8 mouse cellular contexts compared by ENCODE assay signal in the genomic region with DNA sequence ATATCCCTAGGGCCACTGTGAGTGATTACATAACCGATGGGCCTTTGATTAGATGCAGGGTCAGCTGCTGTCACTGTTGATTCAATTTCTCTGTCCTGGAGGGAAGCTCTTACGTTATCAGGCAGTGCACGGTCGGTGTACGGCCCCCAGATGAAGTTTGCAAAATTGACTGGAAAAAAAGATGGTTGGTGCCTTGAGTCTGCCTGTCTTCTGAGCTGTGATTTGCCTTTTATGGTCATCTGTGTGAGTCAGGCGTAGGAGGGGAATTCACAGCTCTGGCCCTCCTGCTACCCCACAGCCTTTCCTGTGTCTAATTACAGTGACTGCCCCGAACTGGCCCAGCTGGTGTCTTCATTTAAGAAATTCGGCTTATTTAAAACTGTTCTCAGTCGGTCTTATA. TPM values are rescaled to one million over a fixed set of nuclear protein-coding genes. Genes with fewer than 3 reads are reported as not detected.
DNase-seq lines count a peak whose midpoint lies in the region; ATAC-seq and TF ChIP-seq lines count a peak whose summit lies in the region.

No protein-coding gene starts in this region.

- TF ChIP-seq POLR2A in lung, adult 2 months (IDR thresholded peaks at IDR 0.05; ENCODE audit: borderline replicate concordance, extremely low read depth, low read depth, low read length), result no peak
- no peak for TF ChIP-seq POLR2A in brain, embryonic 14.5 days (IDR thresholded peaks at IDR 0.05; ENCODE audit: borderline replicate concordance, extremely low read depth, insufficient read depth, insufficient read length, poor library complexity, severe bottlenecking)

- peaks cover 58% of the 10 kb centered on the region for H3K36me3 ChIP-seq in lung, embryonic 14.5 days (ENCODE audit: insufficient read depth)
- peaks cover 26% of the 10 kb centered on the region for H3K36me3 ChIP-seq in heart, embryonic 12.5 days
- H3K36me3 ChIP-seq in limb, embryonic 15.5 days, result peaks cover 33% of the 10 kb centered on the region

- TF ChIP-seq CTCF in lung, embryonic 14.5 days (IDR thresholded peaks at IDR 0.05; ENCODE audit: low read depth), result no peak
- no peak for TF ChIP-seq CTCF in lung, adult 2 months (IDR thresholded peaks at IDR 0.05; ENCODE audit: insufficient read depth, low read length)
- TF ChIP-seq CTCF in brain, embryonic 14.5 days (IDR thresholded peaks at IDR 0.05; ENCODE audit: borderline replicate concordance, extremely low read depth, insufficient read depth, insufficient read length), result no peak

- H3K9ac ChIP-seq in lung, embryonic 14.5 days, result no peak overlapping the region
- H3K9ac ChIP-seq in heart, embryonic 12.5 days, result no peak overlapping the region
- no peak overlapping the region for H3K9ac ChIP-seq in limb, embryonic 15.5 days

- peak; percentile 73 for DNase-seq in lung, embryonic 14.5 days
- no peak for DNase-seq in lung, adult 2 months
- DNase-seq in brain, embryonic 14.5 days (ENCODE audit: low read depth), result peak; percentile 62
- DNase-seq in thymus, postnatal 36 days, result no peak
- DNase-seq in layer of hippocampus, postnatal 25 days (ENCODE audit: extremely low spot score in 1 of 2, low spot score in 1 of 2), result no peak
- DNase-seq in gastrocnemius, postnatal 25 days, result no peak

- peaks cover 5% of the 10 kb centered on the region; the same call in 1 of the 2 replicates for H3K4me1 ChIP-seq in lung, embryonic 14.5 days (ENCODE audit: insufficient read depth)
- peaks cover 6% of the 10 kb centered on the region for H3K4me1 ChIP-seq in lung, adult 2 months (ENCODE audit: control insufficient read depth, insufficient read depth, low read length)
- peaks cover 51% of the 10 kb centered on the region for H3K4me1 ChIP-seq in heart, embryonic 12.5 days (replicated peaks)
- peaks cover 13% of the 10 kb centered on the region for H3K4me1 ChIP-seq in limb, embryonic 15.5 days

- no peak overlapping the region for H3K4me2 ChIP-seq in lung, embryonic 14.5 days
- no peak overlapping the region for H3K4me2 ChIP-seq in heart, embryonic 12.5 days
- no peak overlapping the region for H3K4me2 ChIP-seq in limb, embryonic 15.5 days

- peak overlapping the region; percentile 75 for H3K27ac ChIP-seq in lung, embryonic 14.5 days (ENCODE audit: low read depth)
- peak overlapping the region; percentile 79 for H3K27ac ChIP-seq in heart, embryonic 12.5 days (ENCODE audit: poor library complexity, severe bottlenecking)
- H3K27ac ChIP-seq in limb, embryonic 15.5 days, result 0 out of 2 replicates have a peak overlapping the region, but pooled peaks have one; percentile 43

- no peaks in the 10 kb centered on the region for H3K27me3 ChIP-seq in lung, embryonic 14.5 days (ENCODE audit: insufficient read depth, low read length)
- no peaks in the 10 kb centered on the region for H3K27me3 ChIP-seq in heart, embryonic 12.5 days (replicated peaks)
- H3K27me3 ChIP-seq in limb, embryonic 15.5 days, result no peaks in the 10 kb centered on the region

- peak; percentile 64 for ATAC-seq in lung, embryonic 14.5 days (ENCODE audit: insufficient read depth)
- 0 out of 2 replicates have a peak, but pooled peaks have one; percentile 49 for ATAC-seq in heart, embryonic 12.5 days (ENCODE audit: insufficient number of reproducible peaks, low FRiP score)
- ATAC-seq in limb, embryonic 15.5 days (ENCODE audit: insufficient number of reproducible peaks, low FRiP score, low TSS enrichment, low read depth), result no peak

- WGBS in lung, embryonic 14.5 days, result 31% methylated on average over 9 of the region's 9 CpGs
- WGBS in lung, adult 2 months, result 31% methylated on average over 9 of the region's 9 CpGs
- WGBS in heart, embryonic 12.5 days, result 19% methylated on average over 9 of the region's 9 CpGs
- 37% methylated on average over 9 of the region's 9 CpGs for WGBS in limb, embryonic 15.5 days

- H3K9me3 ChIP-seq in lung, embryonic 14.5 days (ENCODE audit: low read depth, low read length), result no peaks in the 10 kb centered on the region
- no peaks in the 10 kb centered on the region for H3K9me3 ChIP-seq in heart, embryonic 12.5 days (replicated peaks)
- H3K9me3 ChIP-seq in limb, embryonic 15.5 days, result no peaks in the 10 kb centered on the region

- no peak overlapping the region for H3K4me3 ChIP-seq in lung, embryonic 14.5 days (ENCODE audit: low read depth, low read length)
- no peak overlapping the region for H3K4me3 ChIP-seq in lung, adult 2 months (replicated peaks; ENCODE audit: extremely low read depth, low read depth, low read length)
- H3K4me3 ChIP-seq in heart, embryonic 12.5 days, result no peak overlapping the region
- H3K4me3 ChIP-seq in limb, embryonic 15.5 days, result no peak overlapping the region

RNA-seq across cellular contexts. Expression of a gene that starts 16.7 kb away (rescaled TPM):
- 24.2 and 25.7 TPM in 2 replicates for polyA plus RNA-seq in lung, embryonic 14.5 days (2014; fragmentation: Nextera tagmentation; extraction: Ambion mirVana)
- polyA plus RNA-seq in lung, adult 2 months (2012; rRNA removed), result 31.6 and 72.3 TPM in 2 replicates
- 4.2 and 8.5 TPM in 2 replicates for polyA plus RNA-seq in brain, embryonic 14.5 days (2012; rRNA removed)
- 8.5 and 9.1 TPM in 2 replicates for polyA plus RNA-seq in heart, embryonic 12.5 days (2016; fragmentation: Nextera tagmentation; extraction: Ambion mirVana)
- 1.0 and 1.2 TPM in 2 replicates for polyA plus RNA-seq in limb, embryonic 15.5 days (2015; fragmentation: Nextera tagmentation; extraction: Ambion mirVana)
- total RNA-seq in layer of hippocampus, postnatal 25 days (2021), result 10 to 100 TPM; 58.6 to 66.5 TPM
- total RNA-seq in gastrocnemius, postnatal 25 days (2021), result under 1 TPM; 0.46 to 0.78 TPM

RNA-seq across cellular contexts. Expression of a gene that starts 52.9 kb away (rescaled TPM):
- 99.8 and 104 TPM in 2 replicates for polyA plus RNA-seq in lung, embryonic 14.5 days (2014; fragmentation: Nextera tagmentation; extraction: Ambion mirVana)
- 69.8 and 96.2 TPM in 2 replicates for polyA plus RNA-seq in lung, adult 2 months (2012; rRNA removed)
- polyA plus RNA-seq in brain, embryonic 14.5 days (2012; rRNA removed), result 27.9 and 30.9 TPM in 2 replicates
- polyA plus RNA-seq in heart, embryonic 12.5 days (2016; fragmentation: Nextera tagmentation; extraction: Ambion mirVana), result 48.0 and 48.6 TPM in 2 replicates
- 55.6 and 57.8 TPM in 2 replicates for polyA plus RNA-seq in limb, embryonic 15.5 days (2015; fragmentation: Nextera tagmentation; extraction: Ambion mirVana)
- 10 to 100 TPM; 41.1 to 44.9 TPM for total RNA-seq in layer of hippocampus, postnatal 25 days (2021)
- 10 to 100 TPM; 28.0 to 30.2 TPM for total RNA-seq in gastrocnemius, postnatal 25 days (2021)

Comparison
In these comparisons a context has a peak if more than half of its experiments do, and no peak if none do; other contexts are left out.
1. DNase-seq: peak in lung, embryonic 14.5 days (single experiment) and brain, embryonic 14.5 days (single experiment); none in lung, adult 2 months (single experiment), thymus, postnatal 36 days (0 of 2), layer of hippocampus, postnatal 25 days (0 of 2) and gastrocnemius, postnatal 25 days (single experiment).
2. Peak in every context shown above with its lines, with median percentiles within 50 percentile points of each other: H3K27ac ChIP-seq.